Mouse (Mus musculus) naive thymus-derived CD4-positive, alpha-beta T cell, adult 5 months (primary cell): Measurements from ENCODE around the gene Gm6902. TPM values are rescaled to one million over a fixed set of nuclear protein-coding genes. Genes with fewer than 3 reads are reported as not detected.

Experiments used
- polyA plus RNA-seq: library from polyadenylated mRNA; unstranded; fragments of 100-300 nt; shearing (Covaris generic); gene quantifications from one replicate; pipeline ENCODE4 v1.2.1, GENCODE M21; 2017

Gene Gm6902
- polyA plus RNA-seq = not detected

DNA sequence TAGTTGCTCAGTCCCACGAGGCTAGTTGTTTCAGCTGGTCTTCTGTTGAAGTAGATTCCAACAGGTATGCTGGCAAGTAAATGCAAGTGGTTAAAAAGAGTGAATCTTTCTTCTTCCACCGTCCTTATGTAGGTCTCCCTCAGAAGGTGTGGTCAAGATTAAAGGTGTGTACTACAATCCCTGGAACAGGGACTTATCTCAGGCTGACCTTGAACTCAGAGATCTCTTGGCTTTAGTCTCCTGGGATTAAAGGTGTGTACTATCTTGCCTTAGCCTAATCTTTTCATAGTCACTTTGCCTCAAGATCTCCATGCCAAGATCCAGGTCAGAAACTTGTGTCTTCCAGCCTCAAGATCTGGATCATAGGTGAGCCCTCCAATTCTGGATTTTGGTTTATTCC is at the start of gene Gm6902:
TSS of gene Gm6902 (minus strand) at position 101 of the 400 bp plus-strand sequence.

DNA sequence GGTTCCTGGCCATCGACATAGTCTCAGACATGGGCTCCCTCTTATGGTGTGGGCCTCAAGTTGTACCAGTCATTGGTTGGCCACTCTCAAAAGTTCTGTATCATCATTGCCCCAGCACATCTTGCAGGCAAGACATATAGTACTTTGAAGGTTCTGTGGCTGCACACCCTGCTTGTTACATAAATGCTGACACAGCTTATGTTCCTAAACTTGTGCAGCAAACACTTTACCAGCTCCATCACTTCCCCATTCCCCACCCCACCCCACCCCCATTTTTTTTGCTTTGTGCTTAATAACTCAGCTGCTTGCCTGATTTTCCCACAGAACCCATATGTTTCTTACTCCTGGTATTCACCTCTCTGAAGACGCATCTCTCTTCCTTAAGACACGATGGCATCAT is 22.2 kb upstream of the Gm6902 start, which contains the start of gene Nlrp4e:
TSS of gene Nlrp4e (plus strand) at position 301 of the 400 bp plus-strand sequence.

DNA sequence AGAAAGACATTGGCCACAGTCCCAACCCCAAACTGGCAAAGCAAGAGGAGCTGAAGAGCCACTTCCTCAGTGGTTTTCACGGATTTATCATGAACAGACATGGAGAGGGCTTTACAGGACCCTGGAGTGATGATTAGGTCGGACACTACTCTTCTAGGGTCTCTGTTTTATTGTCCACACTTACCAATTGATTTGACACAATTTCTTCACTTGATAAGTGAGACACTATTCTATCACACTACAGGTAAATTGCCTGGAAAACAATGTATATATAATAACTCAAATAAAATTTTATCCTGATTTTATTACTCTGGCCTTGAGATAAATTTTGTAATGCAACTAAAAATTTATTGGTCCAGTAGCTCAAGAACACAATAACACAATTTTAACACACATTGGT is 27.1 kb downstream of the Gm6902 start, which contains the start of gene Vmn1r166:
TSS of gene Vmn1r166 (minus strand) at position 101 of the 400 bp plus-strand sequence.

Other genes starting within 250 kb of the Gm6902 start
- gene Vmn1r163, start 223.4 kb downstream of the Gm6902 start, polyA plus RNA-seq = not detected
- gene Gm8720, start 211.4 kb downstream of the Gm6902 start, polyA plus RNA-seq = not detected
- not detected for gene Gm10662, start 134.4 kb downstream of the Gm6902 start, polyA plus RNA-seq
- gene Vmn1r165, start 61.6 kb downstream of the Gm6902 start, polyA plus RNA-seq = not detected
- gene Vmn1r166, start 27.2 kb downstream of the Gm6902 start, polyA plus RNA-seq = not detected
- gene Nlrp4e, start 22.3 kb upstream of the Gm6902 start, polyA plus RNA-seq = 0.15 TPM
- gene Nlrp5, start 107.0 kb upstream of the Gm6902 start, polyA plus RNA-seq = not detected
- gene Vmn1r167, start 228.3 kb upstream of the Gm6902 start, polyA plus RNA-seq = not detected